Mouse (Mus musculus) neural tube, embryonic 13.5 days (tissue): ENCODE measurements at regions not wholly inside any gene's neighbourhood (a gene's known extent, or its start where the extent isn't known, plus 50 kb on each side); places are given as distances from the start of the nearest gene placed in this dataset.

ENCODE experiments used
- ATAC-seq: fragments of 200-750 bp; cut with Nextera tagmentation; 2 replicates; pipeline ENCODE4 v1.8.0; 2017; ENCODE audit warnings: low read depth, mild to moderate bottlenecking, moderate TSS enrichment, moderate library complexity
- H3K27ac ChIP-seq: fragments of 300-500 bp; sonication (generic); replicated peaks from 2 replicates; pipeline ENCODE4 v1.5.1; 2015; ENCODE audit warnings: moderate library complexity, mild to moderate bottlenecking, inconsistent platforms
- H3K27me3 ChIP-seq: fragments of 300-500 bp; sonication (generic); 2 replicates; pipeline ENCODE4 v1.6.1; 2015; ENCODE audit warnings: mild to moderate bottlenecking, inconsistent platforms
- H3K36me3 ChIP-seq: fragments of 300-500 bp; sonication (generic); 2 replicates; pipeline ENCODE4 v1.6.1; 2015; ENCODE audit warnings: mild to moderate bottlenecking, inconsistent platforms
- H3K4me1 ChIP-seq: fragments of 300-500 bp; sonication (generic); replicated peaks from 2 replicates; pipeline ENCODE4 v1.6.1; 2015; ENCODE audit warnings: inconsistent platforms
- H3K4me2 ChIP-seq: fragments of 300-500 bp; sonication (generic); 2 replicates; pipeline ENCODE4 v1.6.1; 2015; ENCODE audit warnings: inconsistent platforms, mild to moderate bottlenecking, moderate library complexity
- H3K4me3 ChIP-seq: fragments of 300-500 bp; sonication (generic); 2 replicates; pipeline ENCODE4 v1.5.1; 2015; ENCODE audit warnings: mild to moderate bottlenecking, inconsistent platforms
- H3K9ac ChIP-seq: fragments of 300-500 bp; sonication (generic); 2 replicates; pipeline ENCODE4 v1.6.1; 2015; ENCODE audit warnings: moderate library complexity, mild to moderate bottlenecking, inconsistent platforms
- H3K9me3 ChIP-seq: fragments of 300-500 bp; sonication (generic); 2 replicates; pipeline ENCODE4 v1.6.1; 2016; ENCODE audit warnings: inconsistent platforms
- WGBS: fragments of 180-500 bp; shearing (Covaris S2); methylation state at CpG from one replicate; pipeline ENCODE4 v1.1.7; 2015; 5-methylcytosine and 5-hydroxymethylcytosine counted together

- no peak overlapping the region for H3K9ac ChIP-seq
- H3K27ac ChIP-seq: no peak overlapping the region
- H3K4me2 ChIP-seq: no peak overlapping the region
- 12% methylated on average over 1 of the region's 1 CpGs for WGBS
- no peaks in the 10 kb centered on the region for H3K36me3 ChIP-seq
- no peaks in the 10 kb centered on the region for H3K9me3 ChIP-seq
- H3K27me3 ChIP-seq: no peaks in the 10 kb centered on the region
- H3K4me1 ChIP-seq: peaks cover 7% of the 10 kb centered on the region; the same call in 1 of the 2 replicates
- no peak for ATAC-seq
- no peak overlapping the region for H3K4me3 ChIP-seq
These were observed 403.4 kb downstream of the Tmem161b start for GRCm38 (mm10) chr13:84625527-84625926.

GRCm38 (mm10) chr13:84625927-84626326 lies 403.8 kb downstream of the Tmem161b start:
- no peaks in the 10 kb centered on the region for H3K36me3 ChIP-seq
- no peak overlapping the region for H3K9ac ChIP-seq
- H3K4me1 ChIP-seq: peaks cover 7% of the 10 kb centered on the region; the same call in 1 of the 2 replicates
- H3K27me3 ChIP-seq: no peaks in the 10 kb centered on the region
- H3K9me3 ChIP-seq: no peaks in the 10 kb centered on the region
- no peak overlapping the region for H3K27ac ChIP-seq
- H3K4me3 ChIP-seq: no peak overlapping the region
- no peak overlapping the region for H3K4me2 ChIP-seq
- 7% methylated on average over 2 of the region's 2 CpGs for WGBS
- no peak for ATAC-seq

GRCm38 (mm10) chr13:84626397-84626796 lies 404.3 kb downstream of the Tmem161b start:
- no peaks in the 10 kb centered on the region for H3K27me3 ChIP-seq
- 24% methylated on average over 1 of the region's 1 CpGs for WGBS
- H3K9me3 ChIP-seq: no peaks in the 10 kb centered on the region
- H3K4me1 ChIP-seq: peaks cover 7% of the 10 kb centered on the region; the same call in 1 of the 2 replicates
- no peaks in the 10 kb centered on the region for H3K36me3 ChIP-seq
- no peak overlapping the region for H3K4me3 ChIP-seq
- no peak overlapping the region for H3K27ac ChIP-seq
- no peak overlapping the region for H3K9ac ChIP-seq
- no peak for ATAC-seq
- no peak overlapping the region for H3K4me2 ChIP-seq

- no peak overlapping the region for H3K4me2 ChIP-seq
- H3K36me3 ChIP-seq: no peaks in the 10 kb centered on the region
- H3K27ac ChIP-seq: no peak overlapping the region
- no peak overlapping the region for H3K4me3 ChIP-seq
- no peak overlapping the region for H3K9ac ChIP-seq
- WGBS: 87% methylated on average over 2 of the region's 2 CpGs
- H3K27me3 ChIP-seq: no peaks in the 10 kb centered on the region
- no peaks in the 10 kb centered on the region for H3K4me1 ChIP-seq
- peaks cover 7% of the 10 kb centered on the region; the same call in 1 of the 2 replicates for H3K9me3 ChIP-seq
- no peak for ATAC-seq
These were observed 408.6 kb downstream of the Tmem161b start for GRCm38 (mm10) chr13:84630686-84631085.

- Histone ChIP-seq H3K27ac (no peak overlapping the region), H3K9ac (no peak overlapping the region), H3K4me2 (no peak overlapping the region), H3K4me1 (no peaks in the 10 kb centered on the region), H3K36me3 (no peaks in the 10 kb centered on the region), H3K9me3 (peaks cover 7% of the 10 kb centered on the region; the same call in 1 of the 2 replicates), H3K4me3 (no peak overlapping the region), H3K27me3 (no peaks in the 10 kb centered on the region)
- ATAC-seq: no peak
- 84% methylated on average over 5 of the region's 5 CpGs for WGBS
These were observed 410.4 kb downstream of the Tmem161b start for GRCm38 (mm10) chr13:84632493-84632892.

GRCm38 (mm10) chr13:84636831-84637230 lies 414.7 kb downstream of the Tmem161b start:
- no peaks in the 10 kb centered on the region for H3K27me3 ChIP-seq
- no peak overlapping the region for H3K27ac ChIP-seq
- no peak overlapping the region for H3K4me3 ChIP-seq
- no peak overlapping the region for H3K4me2 ChIP-seq
- H3K36me3 ChIP-seq: no peaks in the 10 kb centered on the region
- no peak for ATAC-seq
- H3K9me3 ChIP-seq: peaks cover 7% of the 10 kb centered on the region; the same call in 1 of the 2 replicates
- no peak overlapping the region for H3K9ac ChIP-seq
- peaks cover 6% of the 10 kb centered on the region for H3K4me1 ChIP-seq

GRCm38 (mm10) chr13:84637606-84638005 lies 415.5 kb downstream of the Tmem161b start:
- no peaks in the 10 kb centered on the region for H3K27me3 ChIP-seq
- peaks cover 6% of the 10 kb centered on the region for H3K4me1 ChIP-seq
- H3K27ac ChIP-seq: no peak overlapping the region
- no peaks in the 10 kb centered on the region for H3K36me3 ChIP-seq
- no peak overlapping the region for H3K4me2 ChIP-seq
- no peak overlapping the region for H3K4me3 ChIP-seq
- no peak for ATAC-seq
- H3K9me3 ChIP-seq: peaks cover 7% of the 10 kb centered on the region; the same call in 1 of the 2 replicates
- H3K9ac ChIP-seq: no peak overlapping the region
- 64% methylated on average over 1 of the region's 1 CpGs for WGBS

- Histone ChIP-seq H3K9me3 (peaks cover 7% of the 10 kb centered on the region; the same call in 1 of the 2 replicates), H3K36me3 (no peaks in the 10 kb centered on the region), H3K27me3 (no peaks in the 10 kb centered on the region), H3K4me3 (no peak overlapping the region), H3K9ac (no peak overlapping the region), H3K4me2 (no peak overlapping the region), H3K27ac (no peak overlapping the region), H3K4me1 (peaks cover 6% of the 10 kb centered on the region)
- WGBS: 60% methylated on average over 4 of the region's 4 CpGs
- no peak for ATAC-seq
These were observed 416.4 kb downstream of the Tmem161b start for GRCm38 (mm10) chr13:84638401-84638934.

- Histone ChIP-seq H3K27me3 (no peaks in the 10 kb centered on the region), H3K36me3 (no peaks in the 10 kb centered on the region), H3K4me2 (no peak overlapping the region), H3K27ac (no peak overlapping the region), H3K9me3 (0 out of 2 replicates have a peak, but pooled peaks cover 5% of the 10 kb centered on the region), H3K4me1 (peaks cover 6% of the 10 kb centered on the region), H3K9ac (no peak overlapping the region), H3K4me3 (no peak overlapping the region)
- 38% methylated on average over 6 of the region's 6 CpGs for WGBS
- ATAC-seq: 0 out of 2 replicates have a peak, but pooled peaks have one; percentile 11
These were observed 417.3 kb downstream of the Tmem161b start for GRCm38 (mm10) chr13:84639087-84640022.

GRCm38 (mm10) chr13:84644024-84644423 lies 421.9 kb downstream of the Tmem161b start:
- H3K27me3 ChIP-seq: no peaks in the 10 kb centered on the region
- 88% methylated on average over 4 of the region's 4 CpGs for WGBS

GRCm38 (mm10) chr13:84646899-84647298 lies 424.8 kb downstream of the Tmem161b start:
- ATAC-seq: no peak
- H3K4me1 ChIP-seq: no peaks in the 10 kb centered on the region
- H3K9ac ChIP-seq: no peak overlapping the region
- H3K4me2 ChIP-seq: no peak overlapping the region
- H3K27ac ChIP-seq: no peak overlapping the region
- 78% methylated on average over 1 of the region's 1 CpGs for WGBS
- no peaks in the 10 kb centered on the region for H3K27me3 ChIP-seq
- no peaks in the 10 kb centered on the region for H3K36me3 ChIP-seq
- H3K9me3 ChIP-seq: no peaks in the 10 kb centered on the region
- no peak overlapping the region for H3K4me3 ChIP-seq

More at GRCm38 (mm10) chr13:84644024-84644423, 421.9 kb downstream of the Tmem161b start:
- H3K36me3 ChIP-seq: no peaks in the 10 kb centered on the region
- no peaks in the 10 kb centered on the region for H3K9me3 ChIP-seq
- no peak overlapping the region for H3K9ac ChIP-seq
- no peak overlapping the region for H3K27ac ChIP-seq
- no peak overlapping the region for H3K4me3 ChIP-seq
- H3K4me2 ChIP-seq: no peak overlapping the region
- ATAC-seq: no peak
- H3K4me1 ChIP-seq: peaks cover 4% of the 10 kb centered on the region

GRCm38 (mm10) chr13:84648056-84648455 lies 426.0 kb downstream of the Tmem161b start:
- Histone ChIP-seq H3K36me3 (no peaks in the 10 kb centered on the region), H3K9me3 (no peaks in the 10 kb centered on the region), H3K4me2 (no peak overlapping the region), H3K9ac (no peak overlapping the region), H3K4me3 (no peak overlapping the region), H3K4me1 (no peaks in the 10 kb centered on the region), H3K27ac (no peak overlapping the region), H3K27me3 (no peaks in the 10 kb centered on the region)
- WGBS: 63% methylated on average over 1 of the region's 1 CpGs
- no peak for ATAC-seq
